ENCODE assay signal across 18 mouse cellular contexts in genomic region chr9:86298131-86298530, GRCm38 (mm10).
DNase-seq lines count a peak whose midpoint lies in the region; ATAC-seq lines count a peak whose summit lies in the region.
"Had no signal": no experiment of that assay in that cellular context is flagged by ENCODE, and none has a peak within 500 bp of the region (broad histone marks: within the 10 kb centered on the region; RNA-seq: fewer than 3 reads in every experiment).

No protein-coding gene starts in this region.

- no peak overlapping the region for H3K4me3 ChIP-seq in forebrain, embryonic 12.5 days (replicated peaks)
- no peak overlapping the region for H3K4me3 ChIP-seq in forebrain, embryonic 11.5 days (ENCODE audit: low read depth, low read length)
- no peak overlapping the region for H3K4me3 ChIP-seq in heart, embryonic 13.5 days
- no peak overlapping the region for H3K4me3 ChIP-seq in midbrain, embryonic 10.5 days
- no peak overlapping the region for H3K4me3 ChIP-seq in midbrain, embryonic 16.5 days (ENCODE audit: low read depth, low read length)
- no peak overlapping the region for H3K4me3 ChIP-seq in heart, embryonic 16.5 days (ENCODE audit: low read length)
- H3K4me3 ChIP-seq: hindbrain, embryonic 15.5 days had no signal

- H3K9me3 ChIP-seq in forebrain, embryonic 12.5 days: no peaks in the 10 kb centered on the region
- H3K9me3 ChIP-seq in forebrain, embryonic 11.5 days (ENCODE audit: control insufficient read depth, low read length): no peaks in the 10 kb centered on the region
- H3K9me3 ChIP-seq in heart, embryonic 13.5 days: no peaks in the 10 kb centered on the region
- no peaks in the 10 kb centered on the region for H3K9me3 ChIP-seq in midbrain, embryonic 10.5 days (replicated peaks)
- H3K9me3 ChIP-seq in midbrain, embryonic 16.5 days (replicated peaks; ENCODE audit: control insufficient read depth, low read length, poor library complexity, severe bottlenecking): no peaks in the 10 kb centered on the region
- H3K9me3 ChIP-seq in heart, embryonic 16.5 days (replicated peaks; ENCODE audit: control insufficient read depth, low read length): no peaks in the 10 kb centered on the region
- H3K9me3 ChIP-seq: G1E; hindbrain, embryonic 15.5 days had no signal

- H3K27ac ChIP-seq in forebrain, embryonic 12.5 days: 0 out of 2 replicates have a peak overlapping the region, but pooled peaks have one; percentile 19
- no peak overlapping the region for H3K27ac ChIP-seq in forebrain, embryonic 11.5 days (ENCODE audit: low read depth, low read length)
- no peak overlapping the region for H3K27ac ChIP-seq in heart, embryonic 13.5 days (replicated peaks)
- peak overlapping the region; percentile 82 for H3K27ac ChIP-seq in midbrain, embryonic 10.5 days (replicated peaks)
- no peak overlapping the region for H3K27ac ChIP-seq in midbrain, embryonic 16.5 days (ENCODE audit: low read length)
- no peak overlapping the region for H3K27ac ChIP-seq in heart, embryonic 16.5 days (ENCODE audit: low read length)
- H3K27ac ChIP-seq: hindbrain, embryonic 15.5 days; stomach, postnatal 0 days had no signal

- no peak overlapping the region for H3K9ac ChIP-seq in forebrain, embryonic 12.5 days
- H3K9ac ChIP-seq in forebrain, embryonic 11.5 days (ENCODE audit: low read length): no peak overlapping the region
- H3K9ac ChIP-seq in heart, embryonic 13.5 days: no peak overlapping the region
- no peak overlapping the region for H3K9ac ChIP-seq in midbrain, embryonic 16.5 days (ENCODE audit: low read depth, low read length)
- H3K9ac ChIP-seq in heart, embryonic 16.5 days (ENCODE audit: low read length): no peak overlapping the region
- H3K9ac ChIP-seq: hindbrain, embryonic 15.5 days had no signal

- no peaks in the 10 kb centered on the region for H3K36me3 ChIP-seq in forebrain, embryonic 12.5 days (replicated peaks)
- H3K36me3 ChIP-seq in forebrain, embryonic 11.5 days (ENCODE audit: control insufficient read depth, insufficient read depth, low read length): no peaks in the 10 kb centered on the region
- H3K36me3 ChIP-seq in heart, embryonic 13.5 days: no peaks in the 10 kb centered on the region
- H3K36me3 ChIP-seq in midbrain, embryonic 10.5 days: no peaks in the 10 kb centered on the region
- no peaks in the 10 kb centered on the region for H3K36me3 ChIP-seq in midbrain, embryonic 16.5 days (ENCODE audit: control insufficient read depth, insufficient read depth, low read length)
- H3K36me3 ChIP-seq in heart, embryonic 16.5 days (ENCODE audit: control insufficient read depth, insufficient read depth): no peaks in the 10 kb centered on the region
- H3K36me3 ChIP-seq: G1E; hindbrain, embryonic 15.5 days had no signal

- 41% methylated on average over 5 of the region's 5 CpGs for WGBS in forebrain, embryonic 12.5 days
- 52% methylated on average over 5 of the region's 5 CpGs for WGBS in forebrain, embryonic 11.5 days
- 24% methylated on average over 5 of the region's 5 CpGs for WGBS in heart, embryonic 13.5 days
- 51% methylated on average over 5 of the region's 5 CpGs for WGBS in midbrain, embryonic 10.5 days
- WGBS in midbrain, embryonic 16.5 days: 32% methylated on average over 5 of the region's 5 CpGs
- WGBS in heart, embryonic 16.5 days: 18% methylated on average over 5 of the region's 5 CpGs

- no peaks in the 10 kb centered on the region for H3K27me3 ChIP-seq in forebrain, embryonic 12.5 days
- no peaks in the 10 kb centered on the region for H3K27me3 ChIP-seq in forebrain, embryonic 11.5 days (ENCODE audit: control insufficient read depth, insufficient read depth, low read length)
- H3K27me3 ChIP-seq in heart, embryonic 13.5 days (replicated peaks): no peaks in the 10 kb centered on the region
- H3K27me3 ChIP-seq in midbrain, embryonic 10.5 days (ENCODE audit: low read depth, poor library complexity, severe bottlenecking): no peaks in the 10 kb centered on the region
- no peaks in the 10 kb centered on the region for H3K27me3 ChIP-seq in midbrain, embryonic 16.5 days (ENCODE audit: control insufficient read depth, insufficient read depth, low read depth, low read length)
- no peaks in the 10 kb centered on the region for H3K27me3 ChIP-seq in heart, embryonic 16.5 days (ENCODE audit: control insufficient read depth, insufficient read depth, low read length)
- H3K27me3 ChIP-seq: hindbrain, embryonic 15.5 days had no signal

- H3K4me1 ChIP-seq in forebrain, embryonic 12.5 days: peaks cover 20% of the 10 kb centered on the region
- 0 out of 2 replicates have a peak, but pooled peaks cover 4% of the 10 kb centered on the region for H3K4me1 ChIP-seq in forebrain, embryonic 11.5 days (replicated peaks; ENCODE audit: control insufficient read depth, insufficient read depth, low read length)
- H3K4me1 ChIP-seq in heart, embryonic 13.5 days: peaks cover 7% of the 10 kb centered on the region
- peaks cover 38% of the 10 kb centered on the region for H3K4me1 ChIP-seq in midbrain, embryonic 10.5 days
- H3K4me1 ChIP-seq in midbrain, embryonic 16.5 days (ENCODE audit: control insufficient read depth, insufficient read depth, low read length): peaks cover 6% of the 10 kb centered on the region; the same call in 1 of the 2 replicates
- H3K4me1 ChIP-seq in heart, embryonic 16.5 days (ENCODE audit: control insufficient read depth, insufficient read depth, low read length): no peaks in the 10 kb centered on the region

- intact Hi-C loops in heart, postnatal 36 days (cut with DNase I): no loop called here

- ATAC-seq in forebrain, embryonic 12.5 days (ENCODE audit: low FRiP score): no peak; the same call in 1 of the 2 replicates
- ATAC-seq in forebrain, embryonic 11.5 days (replicated peaks; ENCODE audit: low FRiP score): no peak
- ATAC-seq in heart, embryonic 13.5 days (ENCODE audit: extremely low read depth, insufficient number of reproducible peaks, low FRiP score, low TSS enrichment): no peak
- no peak for ATAC-seq in midbrain, embryonic 16.5 days
- no peak for ATAC-seq in heart, embryonic 16.5 days (replicated peaks; ENCODE audit: extremely low read depth, insufficient read depth, low FRiP score)
- ATAC-seq: intestine, postnatal 0 days had no signal

- H3K4me2 ChIP-seq in forebrain, embryonic 12.5 days: no peak overlapping the region
- H3K4me2 ChIP-seq in forebrain, embryonic 11.5 days (ENCODE audit: low read depth, low read length, severe bottlenecking): no peak overlapping the region
- H3K4me2 ChIP-seq in heart, embryonic 13.5 days: peak overlapping the region; percentile 20; the same call in 1 of the 2 replicates
- no peak overlapping the region for H3K4me2 ChIP-seq in midbrain, embryonic 16.5 days (ENCODE audit: low read length)
- H3K4me2 ChIP-seq in heart, embryonic 16.5 days (ENCODE audit: low read depth, low read length): peak overlapping the region; percentile 7; the same call in 1 of the 2 replicates
- H3K4me2 ChIP-seq: hindbrain, embryonic 15.5 days had no signal

- no peak for DNase-seq in forebrain, embryonic 11.5 days (ENCODE audit: low spot score)
- DNase-seq in heart, postnatal 36 days: no peak
- peak; percentile 14 for DNase-seq in midbrain, embryonic 10.5 days (ENCODE audit: low spot score)
- DNase-seq in gastrocnemius, adult 8-10 months (ENCODE audit: low spot score in 2 of 2): no peak
- DNase-seq: adrenal gland, postnatal 25 days; cerebellum, adult 11-12 months; gastrocnemius, postnatal 25 days; layer of hippocampus, postnatal 36 days; lung, postnatal 14 days; right cerebral cortex, adult 18-20 months had no signal

Comparison
In these comparisons a context has a peak if more than half of its experiments do, and no peak if none do; other contexts are left out.
1. H3K27ac ChIP-seq: peak in forebrain, embryonic 12.5 days (single experiment) and midbrain, embryonic 10.5 days (single experiment); none in forebrain, embryonic 11.5 days (single experiment), heart, embryonic 13.5 days (single experiment), midbrain, embryonic 16.5 days (single experiment) and heart, embryonic 16.5 days (single experiment).
2. H3K4me2 ChIP-seq: peak in heart, embryonic 13.5 days (single experiment) and heart, embryonic 16.5 days (single experiment); none in forebrain, embryonic 12.5 days (single experiment), forebrain, embryonic 11.5 days (single experiment) and midbrain, embryonic 16.5 days (single experiment).